24 mouse cellular contexts compared by ENCODE assay signal in genomic region chr2:65077544-65077943, GRCm38 (mm10). TPM values are rescaled to one million over a fixed set of nuclear protein-coding genes. Genes with fewer than 3 reads are reported as not detected.
A peak's percentile ranks its signal among the peaks of the same experiment; 100 is the strongest.
DNase-seq lines count a peak whose midpoint lies in the region; ATAC-seq and TF ChIP-seq lines count a peak whose summit lies in the region.
"Had no signal": no experiment of that assay in that cellular context is flagged by ENCODE, and none has a peak within 500 bp of the region (broad histone marks: within the 10 kb centered on the region; RNA-seq: fewer than 3 reads in every experiment).

No protein-coding gene starts in this region.

- H3K27ac ChIP-seq in layer of hippocampus, adult 2 months: peak overlapping the region; percentile 50
- peak overlapping the region; percentile 77 for H3K27ac ChIP-seq in brown adipose tissue, adult 24 weeks (replicated peaks; ENCODE audit: low read depth, low read length)
- H3K27ac ChIP-seq: embryonic facial prominence, embryonic 12.5 days; embryonic facial prominence, embryonic 15.5 days; gastrocnemius, adult 2 months; hindbrain, embryonic 12.5 days; hindbrain, embryonic 15.5 days had no signal

- DNase-seq in cerebellum, postnatal 14 days: peak; percentile 11 to 24
- no peak for DNase-seq in cerebellum, postnatal 36 days
- DNase-seq in layer of hippocampus, adult 2 months (ENCODE audit: low spot score in 2 of 2): peak; percentile 44 to 70
- DNase-seq in layer of hippocampus, postnatal 25 days (ENCODE audit: extremely low spot score in 1 of 2, low spot score in 1 of 2): no peak
- peak; percentile 59 for DNase-seq in layer of hippocampus, postnatal 36 days
- DNase-seq in lung, postnatal 14 days: no peak
- DNase-seq: adrenal gland, postnatal 10 days; B cell, adult 2 months; cerebellum, adult 18-20 months; cerebellum, adult 9-11 months; forebrain, postnatal 0 days; gastrocnemius, adult 2 months; gastrocnemius, postnatal 14 days; heart, adult 11 months had no signal

- no peak for ATAC-seq in megakaryocyte-erythroid progenitor cell, adult 5-6 weeks (replicated peaks; ENCODE audit: low FRiP score, low TSS enrichment, poor library complexity, severe bottlenecking)
- ATAC-seq: forebrain, embryonic 14.5 days; forebrain, postnatal 0 days; Patski had no signal

- TF ChIP-seq CTCF in layer of hippocampus, adult 2 months (conservative IDR thresholded peaks at IDR 0.05): no peak

- H3K4me3 ChIP-seq in layer of hippocampus, adult 2 months: no peak overlapping the region
- H3K4me3 ChIP-seq in brown adipose tissue, adult 24 weeks (ENCODE audit: insufficient read depth, low read depth, low read length): no peak overlapping the region
- H3K4me3 ChIP-seq: embryonic facial prominence, embryonic 12.5 days; embryonic facial prominence, embryonic 15.5 days; gastrocnemius, adult 2 months; hindbrain, embryonic 12.5 days; hindbrain, embryonic 15.5 days had no signal

- H3K4me1 ChIP-seq in brown adipose tissue, adult 24 weeks (ENCODE audit: control insufficient read depth, insufficient read depth, insufficient read length, low read length): peaks cover 4% of the 10 kb centered on the region
- H3K4me1 ChIP-seq: embryonic facial prominence, embryonic 12.5 days; embryonic facial prominence, embryonic 15.5 days; hindbrain, embryonic 12.5 days; hindbrain, embryonic 15.5 days had no signal

RNA-seq across cellular contexts. Expression of gene Grb14, which starts 52.8 kb away (rescaled TPM):
- 10 to 100 TPM; 41.5 to 44.1 TPM for total RNA-seq in layer of hippocampus, adult 2 months (2021)
- 10 to 100 TPM; 41.6 to 48.3 TPM for total RNA-seq in layer of hippocampus, postnatal 25 days (2021)
- 108 and 155 TPM in 2 replicates for polyA plus RNA-seq in brown adipose tissue, adult 24 weeks (2012; ENCODE audit: insufficient read depth, insufficient read length, missing spikeins)
- 10 to 100 TPM; 42.7 to 44.0 TPM for total RNA-seq in layer of hippocampus, postnatal 36 days (2021)
- total RNA-seq in megakaryocyte-erythroid progenitor cell, adult 5-6 weeks (2014; fragmentation: Nextera tagmentation): not detected in 2 replicates
- total RNA-seq in megakaryocyte-erythroid progenitor cell, adult 5-6 weeks (2017): not detected in 2 replicates
- total RNA-seq: hematopoietic stem cell, adult 5-6 weeks had no signal
- polyA plus RNA-seq: G1E had no signal

Comparison
In these comparisons a context has a peak if more than half of its experiments do, and no peak if none do; other contexts are left out.
1. DNase-seq: peak in cerebellum, postnatal 14 days (2 of 2), layer of hippocampus, adult 2 months (2 of 2) and layer of hippocampus, postnatal 36 days (2 of 2); none in cerebellum, postnatal 36 days (0 of 2), layer of hippocampus, postnatal 25 days (0 of 2) and lung, postnatal 14 days (single experiment).
2. RNA of gene Grb14, which starts 52.8 kb away (total RNA-seq): 41.6 to 48.3 TPM in layer of hippocampus, postnatal 25 days, 41.5 to 44.1 TPM in layer of hippocampus, adult 2 months and 42.7 to 44.0 TPM in layer of hippocampus, postnatal 36 days; not detected in megakaryocyte-erythroid progenitor cell, adult 5-6 weeks; every median in the first group is over 10 times any median in the second.